Mouse (Mus musculus): ENCODE measurements around the gene Sfn.
A peak's percentile ranks its signal among the peaks of the same experiment; 100 is the strongest.

Gene Sfn

DNA sequence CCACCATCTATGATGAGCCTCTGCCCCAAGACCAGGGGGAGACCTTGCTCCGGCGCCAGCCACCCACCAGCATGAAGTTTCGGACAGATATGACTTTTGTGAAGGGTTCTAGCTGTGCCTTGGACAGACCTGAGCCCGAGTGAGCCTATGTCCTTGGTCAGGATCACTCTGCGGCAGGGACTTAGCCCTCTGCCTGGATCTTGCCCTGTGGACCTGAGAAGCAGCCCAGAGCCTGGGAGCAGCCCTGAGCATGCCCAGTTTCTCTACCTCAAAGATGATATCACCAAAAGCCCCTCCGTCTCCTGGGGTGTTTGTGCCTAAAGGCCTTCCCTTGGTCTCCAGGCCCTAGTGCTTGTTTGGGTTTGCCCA is 18.3 kb downstream of the Sfn start:
- no peak for DNase-seq (ENCODE audit: low read depth, low spot score)

DNA sequence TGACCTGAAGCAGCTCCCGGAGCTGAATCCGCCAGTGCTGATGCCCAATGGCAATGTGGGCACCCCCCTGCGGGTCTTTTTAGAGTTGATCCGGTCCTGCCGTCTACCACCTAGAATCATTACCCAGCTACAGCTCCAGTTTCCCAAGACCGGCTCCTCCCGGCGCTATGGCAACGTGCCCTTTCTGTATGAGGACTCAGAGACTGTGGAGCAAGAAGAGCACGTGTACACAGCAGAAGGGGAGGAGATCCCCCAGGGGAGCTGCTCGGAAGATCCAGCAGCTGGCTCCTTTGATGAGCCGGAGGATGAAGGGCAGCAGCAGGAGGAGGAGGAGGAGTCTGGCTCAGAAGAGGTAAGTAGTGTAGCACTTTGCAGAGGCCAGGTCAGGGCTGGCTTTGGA is 24.0 kb downstream of the Sfn start:
- no peak for DNase-seq (ENCODE audit: low read depth, low spot score)

DNA sequence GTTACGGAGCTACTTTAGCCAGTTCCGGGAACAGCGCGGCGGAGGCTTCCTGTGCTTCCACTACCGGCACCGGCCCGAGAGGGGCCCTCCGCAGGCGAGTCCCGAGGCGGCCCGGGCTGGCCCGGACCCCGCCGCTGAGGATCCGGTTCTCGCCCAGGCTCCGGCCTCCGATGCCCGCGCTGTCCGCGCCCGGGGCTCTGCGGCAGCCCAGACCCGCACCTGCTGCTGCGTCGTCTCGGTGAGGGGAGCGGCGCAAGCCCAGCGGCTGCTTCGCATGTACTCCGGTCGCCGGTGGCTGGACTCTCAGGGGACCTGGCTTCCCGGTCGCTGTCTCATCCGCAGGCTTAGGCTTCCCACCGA is 27.1 kb downstream of the Sfn start:
- no peak for DNase-seq (ENCODE audit: low read depth, low spot score)

DNA sequence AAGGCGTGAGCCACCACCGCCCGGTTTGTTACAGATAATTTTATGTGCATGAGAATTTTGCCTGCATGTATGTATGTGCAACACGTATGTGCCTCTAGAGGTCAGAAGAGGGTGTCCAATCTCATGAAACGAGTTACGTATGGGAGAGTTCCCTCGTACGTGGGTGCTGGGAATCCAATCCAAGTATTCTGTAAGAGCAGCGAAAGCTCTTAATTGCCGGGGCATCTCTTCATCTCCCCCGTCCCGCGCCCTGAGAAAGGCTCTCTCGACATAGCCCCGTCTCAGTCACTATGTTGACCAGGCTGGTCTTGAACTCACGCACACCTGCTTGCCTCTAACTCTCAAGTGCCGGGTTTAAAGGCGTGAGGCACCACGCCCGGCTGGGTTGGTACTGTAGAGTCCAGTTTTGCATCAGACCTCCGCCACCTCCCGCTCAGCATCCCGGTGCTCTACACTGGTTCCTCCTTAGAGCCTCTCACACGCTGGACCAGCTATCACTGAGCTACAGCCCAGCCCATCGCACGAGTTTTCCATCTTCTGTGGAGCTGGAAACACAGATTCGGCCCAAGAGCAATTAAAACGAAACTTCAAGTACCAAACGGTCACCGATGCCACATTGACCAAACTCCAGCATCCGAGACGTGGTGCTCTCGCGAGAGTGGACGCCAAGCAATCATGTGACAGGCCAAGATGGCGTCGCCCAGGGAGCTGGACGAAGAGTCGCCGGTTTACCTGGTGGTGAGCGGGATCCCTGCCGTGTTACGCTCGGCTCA is 27.7 kb downstream of the Sfn start, which contains the start of gene Gpatch3:
Gpatch3 (plus strand) TSS at position 676 of the 773 bp plus-strand sequence.
- DNase-seq (ENCODE audit: low read depth, low spot score), result peak; percentile 88

DNA sequence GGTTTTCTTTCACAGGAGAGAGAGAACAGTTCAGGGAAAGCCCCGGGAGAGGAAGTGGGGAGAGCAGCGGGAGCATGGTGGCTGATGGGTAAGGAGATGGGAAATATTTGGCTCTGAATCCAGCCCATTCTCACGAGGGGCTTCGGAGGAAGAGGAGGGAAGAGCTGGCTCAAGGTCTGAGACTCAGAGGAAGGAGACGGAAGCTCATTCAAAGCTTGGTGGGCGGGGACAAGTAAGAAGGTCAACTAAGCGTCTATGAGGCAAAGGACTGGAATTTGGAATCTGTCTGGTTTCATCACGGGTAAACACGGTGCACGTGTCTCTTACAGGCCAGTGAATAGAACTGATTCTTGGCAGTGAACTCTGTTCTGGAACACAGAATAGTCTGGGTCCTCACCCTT is 31.9 kb downstream of the Sfn start:
- DNase-seq (ENCODE audit: low read depth, low spot score), result no peak

DNA sequence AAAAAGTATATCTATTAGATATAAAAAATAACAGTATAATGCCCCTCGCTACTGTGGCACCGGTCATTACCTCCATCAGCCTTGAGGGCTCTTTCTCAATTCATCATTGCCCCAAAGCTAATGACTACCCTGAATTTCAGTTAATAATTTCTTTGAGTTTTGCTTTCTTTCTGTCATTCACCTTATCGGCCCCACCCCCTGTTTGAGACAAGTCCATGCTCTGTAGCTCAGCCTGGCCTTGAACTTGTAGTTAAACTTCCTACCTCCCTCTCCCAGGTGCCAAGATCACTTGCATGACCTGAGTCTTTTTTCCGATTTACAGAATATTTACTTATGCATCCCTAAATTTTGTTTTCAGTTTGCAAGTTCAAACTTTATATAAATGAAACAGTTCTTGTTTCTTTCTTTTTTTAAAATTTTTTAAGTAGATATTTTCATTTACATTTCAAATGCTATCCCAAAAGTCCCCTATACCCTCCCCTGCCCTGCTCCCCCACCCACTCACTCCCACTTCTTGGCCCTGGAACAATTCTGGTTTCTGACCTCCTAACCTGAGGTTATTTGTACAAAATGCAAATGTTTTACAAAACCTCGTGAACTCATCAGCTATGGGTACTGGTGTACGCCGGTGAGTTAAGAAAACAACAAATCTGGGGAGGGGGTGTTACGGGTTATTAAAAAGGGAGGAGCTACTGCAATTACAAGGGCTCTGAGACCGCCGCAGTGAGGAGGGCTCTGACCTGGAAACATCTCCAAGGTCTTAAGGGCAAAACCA is 32.5 kb downstream of the Sfn start:
- no peak for DNase-seq (ENCODE audit: low read depth, low spot score)

DNA sequence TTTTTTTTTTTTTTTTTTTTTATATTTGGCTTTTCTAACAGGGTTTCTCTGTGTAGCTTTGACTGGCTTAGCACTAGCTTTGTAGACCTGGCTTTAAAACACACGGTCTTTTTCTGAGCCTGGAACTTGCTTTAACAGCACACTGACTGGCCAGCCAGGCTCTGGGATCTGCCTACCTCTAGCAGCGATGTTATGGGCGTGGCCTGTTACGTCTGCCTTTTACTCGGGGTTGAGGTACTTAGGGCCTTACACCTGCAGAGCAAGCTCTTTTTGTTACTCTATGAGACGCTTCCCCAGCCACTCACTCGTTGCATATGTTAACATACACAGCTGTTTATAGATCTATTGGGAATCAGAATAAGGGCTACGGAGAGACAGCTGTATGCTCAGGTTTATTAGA is 34.7 kb downstream of the Sfn start:
- DNase-seq (ENCODE audit: low read depth, low spot score), result no peak

DNA sequence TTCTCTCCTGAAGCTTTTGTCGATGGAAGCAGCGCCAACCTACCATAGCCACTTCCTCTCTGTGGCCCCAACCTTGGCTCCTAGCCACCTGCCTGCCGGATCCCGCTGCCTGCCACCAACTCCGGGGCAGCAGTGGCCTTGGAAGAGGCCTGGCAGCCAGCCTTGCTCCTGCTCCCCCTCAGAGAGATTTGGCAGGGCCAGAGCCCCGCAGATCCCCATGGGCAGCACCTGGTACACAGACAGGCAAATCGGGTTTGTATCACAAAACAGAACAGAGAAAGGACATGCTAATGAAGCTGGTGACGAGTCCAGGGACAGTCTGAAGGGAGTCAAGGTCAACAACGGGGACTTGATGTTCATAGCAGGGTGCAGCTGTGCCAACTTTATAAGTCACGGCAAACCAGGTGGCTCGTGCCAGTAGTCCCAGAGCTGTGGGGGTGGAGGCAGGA is 38.8 kb downstream of the Sfn start:
- DNase-seq (ENCODE audit: low read depth, low spot score), result no peak

DNA sequence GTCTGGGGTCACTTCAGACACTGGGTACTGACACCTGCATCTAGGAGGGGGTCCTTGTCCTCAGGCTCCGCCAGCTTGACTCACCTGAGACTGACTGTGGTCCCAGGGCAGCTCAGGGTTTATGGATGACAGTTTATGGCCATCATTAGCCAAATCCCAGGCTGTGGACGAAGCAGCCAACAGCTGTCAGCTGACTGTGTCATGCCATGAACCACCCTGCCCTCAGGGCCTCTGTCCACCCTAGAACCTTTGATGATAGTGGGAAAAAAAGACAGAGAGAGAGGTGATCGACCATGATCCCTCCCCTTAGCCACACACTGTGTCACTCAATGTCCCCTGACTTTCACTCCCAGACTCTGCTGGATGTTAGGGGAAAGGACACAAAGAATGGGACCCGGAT is 40.3 kb downstream of the Sfn start:
- DNase-seq (ENCODE audit: low read depth, low spot score), result no peak

DNA sequence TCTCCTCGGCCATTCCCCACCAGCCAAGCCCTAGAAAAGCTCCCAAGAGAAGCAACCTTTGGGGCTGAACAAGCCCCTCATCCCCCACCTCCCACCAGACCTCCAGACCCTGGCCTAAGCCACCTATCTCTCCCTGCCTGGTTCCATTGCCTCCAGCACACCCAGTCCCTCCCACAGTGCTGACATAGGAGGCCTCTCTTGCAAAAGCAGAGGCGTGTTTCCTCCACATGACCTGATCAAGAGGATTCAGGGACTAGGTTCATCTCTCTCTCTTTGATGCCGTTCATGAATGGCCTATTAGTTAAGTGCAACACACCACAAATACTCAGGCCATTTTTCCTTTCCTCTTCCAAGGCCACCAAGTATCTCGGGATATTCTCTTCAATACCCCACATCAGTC is 42.1 kb downstream of the Sfn start:
- DNase-seq (ENCODE audit: low read depth, low spot score), result no peak

DNA sequence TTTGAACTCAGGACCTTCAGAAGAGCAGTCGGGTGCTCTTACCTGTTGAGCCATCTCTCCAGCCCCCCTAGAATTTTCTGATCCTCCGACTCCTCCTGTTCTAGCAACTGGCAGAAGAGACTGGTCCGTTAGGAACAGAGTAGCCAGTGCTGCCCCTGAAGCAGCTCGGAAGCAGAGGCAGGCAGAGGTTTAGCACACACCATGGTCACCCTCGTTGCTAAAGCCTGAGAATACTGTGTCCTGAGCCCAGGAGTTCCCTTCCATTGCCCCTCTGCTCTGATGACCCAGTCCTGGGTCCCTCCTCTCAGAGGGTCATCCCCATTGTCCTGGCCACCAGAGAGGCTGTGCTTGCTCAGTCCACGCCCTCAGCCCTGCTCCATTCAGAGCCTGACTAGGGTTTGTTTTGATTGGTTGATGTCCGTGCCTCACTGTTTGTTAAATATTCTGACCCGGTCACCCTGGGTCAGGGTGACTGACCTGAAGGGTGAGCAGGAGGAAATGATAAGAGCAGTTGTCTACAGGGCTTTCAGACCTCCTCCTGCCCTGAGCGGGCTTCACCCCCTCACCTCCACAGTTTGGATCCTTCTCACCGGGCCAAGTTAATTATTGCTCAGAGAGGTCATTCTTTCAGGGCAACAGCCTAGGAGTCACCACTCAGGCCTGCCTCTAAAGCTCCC is 44.8 kb downstream of the Sfn start:
- DNase-seq (ENCODE audit: low read depth, low spot score), result no peak

DNA sequence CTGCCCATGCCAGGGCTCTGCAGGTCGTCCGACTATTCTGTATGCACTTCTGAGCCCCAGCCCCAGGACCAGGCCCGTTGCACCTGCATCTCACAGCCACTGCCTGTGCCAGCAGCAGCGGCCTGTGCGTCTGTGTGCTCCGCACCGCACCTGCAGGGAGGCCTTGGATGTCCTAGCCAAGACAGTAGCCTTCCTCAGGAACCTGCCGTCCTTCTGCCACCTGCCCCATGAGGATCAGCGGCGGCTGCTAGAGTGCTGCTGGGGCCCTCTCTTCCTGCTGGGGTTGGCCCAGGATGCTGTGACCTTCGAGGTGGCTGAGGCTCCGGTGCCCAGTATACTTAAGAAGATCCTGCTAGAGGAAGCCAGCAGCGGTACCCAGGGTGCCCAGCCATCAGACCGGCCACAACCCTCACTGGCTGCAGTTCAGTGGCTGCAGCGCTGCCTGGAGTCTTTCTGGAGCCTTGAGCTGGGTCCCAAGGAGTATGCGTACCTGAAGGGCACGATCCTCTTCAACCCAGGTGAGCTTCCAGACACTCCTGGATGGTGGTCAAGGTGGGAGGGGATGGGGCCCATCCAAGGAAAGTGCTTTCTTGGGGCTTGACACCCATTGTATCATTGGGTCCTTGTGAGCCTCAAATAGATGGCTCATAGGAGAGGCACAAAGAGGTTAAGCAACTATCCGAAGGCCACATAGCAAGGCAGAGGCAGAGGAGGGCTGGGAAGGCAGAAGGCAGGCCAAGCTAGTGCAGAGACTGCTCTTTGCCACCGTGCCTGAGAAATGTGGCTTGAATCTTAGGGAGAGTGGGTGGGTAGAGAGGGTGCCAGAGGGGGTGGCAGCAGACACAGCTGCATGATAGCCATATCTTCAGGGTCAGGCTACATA is 48.3 kb downstream of the Sfn start:
- DNase-seq (ENCODE audit: low read depth, low spot score), result no peak

DNA sequence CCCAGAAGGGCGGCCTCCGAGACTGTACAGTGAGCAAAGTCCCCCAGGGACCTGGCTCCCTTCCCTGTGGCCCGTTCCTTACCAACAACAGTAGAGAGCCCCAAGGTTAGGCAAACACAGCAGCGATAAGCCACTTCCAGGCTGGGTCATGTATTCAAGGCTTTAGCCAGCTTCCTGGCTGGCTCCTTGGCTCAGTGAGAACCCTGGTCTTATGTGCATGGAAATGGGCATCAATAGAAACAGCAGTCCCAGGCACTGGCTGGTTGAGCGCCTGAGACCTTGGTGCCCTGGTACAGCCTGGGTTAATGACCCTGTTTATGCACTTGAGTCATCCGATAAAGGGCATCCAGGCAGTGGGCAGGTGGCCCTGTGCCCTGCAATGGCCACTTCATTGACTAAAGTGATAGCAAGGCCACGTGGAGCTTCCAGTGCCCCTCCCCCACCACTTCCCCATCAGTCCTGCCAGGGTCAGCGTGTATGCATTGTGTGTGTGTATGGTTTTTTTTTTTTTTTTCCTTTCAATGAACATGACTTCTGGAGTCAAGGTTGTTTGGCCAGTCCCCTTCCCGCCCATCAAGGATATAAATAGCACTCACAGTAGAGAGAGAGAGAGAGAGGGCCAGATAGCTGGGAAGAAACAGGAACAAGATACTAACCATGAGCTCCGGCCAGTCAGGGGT is 49.1 kb downstream of the Sfn start, which contains the start of gene Nr0b2:
Nr0b2 (plus strand) TSS at position 609 of the 680 bp plus-strand sequence.
- DNase-seq (ENCODE audit: low read depth, low spot score), result no peak

DNA sequence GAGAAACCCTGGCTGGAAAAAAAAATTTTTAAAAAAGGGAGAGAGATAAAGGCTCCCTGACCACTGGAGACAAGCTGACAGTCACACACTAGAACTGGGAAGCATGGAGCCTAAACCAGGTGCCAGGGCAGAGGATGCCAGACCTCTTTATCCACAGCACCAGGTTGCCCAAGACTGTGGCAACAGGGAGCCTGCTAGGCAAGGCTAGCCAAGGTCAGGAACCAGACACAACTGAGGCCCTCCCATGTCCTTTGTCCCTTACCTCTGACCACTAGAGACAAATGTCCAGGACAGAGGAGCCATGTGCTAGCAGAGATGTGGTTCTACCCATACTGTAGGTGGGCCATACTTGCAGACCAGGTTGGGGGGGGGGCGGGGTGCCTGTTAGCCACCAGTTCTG is 49.9 kb downstream of the Sfn start:
- DNase-seq (ENCODE audit: low read depth, low spot score), result no peak

All from c-Kit-negative CD71-positive TER-119-positive erythroid progenitor cells, embryonic 14.5 days (primary cell).